Mouse (Mus musculus) myocyte (in vitro differentiated cells): Measurements from ENCODE around the gene Mafk.

Source experiments
- CEBPB ChIP-seq: IDR thresholded peaks from 2 replicates; pipeline ENCODE4 v1.6.1; 2011; ENCODE audit warnings: mild to moderate bottlenecking, moderate library complexity; ENCODE audit not compliant: poor library complexity, insufficient read depth, severe bottlenecking
- POLR2A ChIP-seq: IDR thresholded peaks from one replicate; pipeline ENCODE4 v1.6.1; 2011; ENCODE audit warnings: low read depth, mild to moderate bottlenecking, control low read depth, moderate library complexity; ENCODE audit not compliant: insufficient read length
- TCF3 ChIP-seq: IDR thresholded peaks from one replicate; pipeline ENCODE4 v1.6.1; 2011; ENCODE audit warnings: low read depth, control low read depth; ENCODE audit not compliant: insufficient read length

GRCm38 (mm10) chr5:139756135-139756534 lies 35.2 kb upstream of the Mafk start:
- no peak for TF ChIP-seq TCF3
- TF ChIP-seq CEBPB, result no peak
- no peak for TF ChIP-seq POLR2A
